Mouse (Mus musculus) ES-E14 (cell line): ENCODE results near the gene Lig1. TPM values are rescaled to one million over a fixed set of nuclear protein-coding genes. Genes with fewer than 3 reads are reported as not detected.
"Not testable (repeated sequence)": the region's sequence is repeated elsewhere in the genome, so short reads cannot be mapped to it uniquely, and the experiment has no call there.

Experiments
- DNase-seq: peaks from one replicate; pipeline ENCODE4 v3.0.0-alpha.2; 2013; ENCODE audit warnings: low read depth, low spot score
- H3K27ac ChIP-seq: 2 replicates; pipeline ENCODE4 v1.5.1; 2012; ENCODE audit warnings: low read depth, mild to moderate bottlenecking, low read length, moderate library complexity, mixed read lengths; ENCODE audit not compliant: poor library complexity, insufficient read depth, severe bottlenecking
- H3K36me3 ChIP-seq: 2 replicates; pipeline ENCODE4 v1.6.1; 2012; ENCODE audit warnings: mild to moderate bottlenecking, low read length, moderate library complexity, mixed read lengths; ENCODE audit not compliant: control insufficient read depth, poor library complexity, insufficient read depth, severe bottlenecking
- H3K4me1 ChIP-seq, 2 experiments: fragments of 150-350 bp in 1 of 2; sonication (generic) in 1 of 2; 2 replicates each; pipeline ENCODE4 v1.6.1; 2012; ENCODE audit warnings: low read length in 2 of 2, mild to moderate bottlenecking in 1 of 2, mixed read lengths in 1 of 2; ENCODE audit not compliant: control insufficient read depth in 2 of 2, insufficient read depth in 2 of 2, poor library complexity in 1 of 2
- H3K4me3 ChIP-seq, 2 experiments: fragments of 150-350 bp in 1 of 2; sonication (generic) in 1 of 2; 2 replicates each; pipeline ENCODE4 v1.5.1; 2012; ENCODE audit warnings: low read length in 2 of 2, low read depth in 1 of 2, mild to moderate bottlenecking in 1 of 2, mixed read lengths in 1 of 2; ENCODE audit not compliant: insufficient read depth in 1 of 2, poor library complexity in 1 of 2, severe bottlenecking in 1 of 2
- H3K9ac ChIP-seq: 2 replicates; pipeline ENCODE4 v1.6.1; 2012; ENCODE audit warnings: low read depth, mild to moderate bottlenecking, low read length, mixed read lengths; ENCODE audit not compliant: poor library complexity, insufficient read depth, severe bottlenecking
- H3K9me3 ChIP-seq: fragments of 150-350 bp; sonication (generic); 2 replicates; pipeline ENCODE4 v1.6.1; 2012; ENCODE audit warnings: low read depth, mild to moderate bottlenecking, low read length; ENCODE audit not compliant: control insufficient read depth, insufficient read depth
- CHD2 ChIP-seq: IDR thresholded peaks from 2 replicates; pipeline ENCODE4 v1.6.1; 2014; ENCODE audit warnings: mild to moderate bottlenecking, low read depth, low read length, inconsistent platforms
- HCFC1 ChIP-seq: IDR thresholded peaks from 2 replicates; pipeline ENCODE4 v1.6.1; 2012; ENCODE audit warnings: low read length, inconsistent platforms, borderline replicate concordance; ENCODE audit not compliant: insufficient read depth
- MAFK ChIP-seq: IDR thresholded peaks from 2 replicates; pipeline ENCODE4 v1.6.1; 2014; ENCODE audit warnings: mild to moderate bottlenecking, low read depth, low read length, inconsistent platforms; ENCODE audit not compliant: insufficient read depth
- ZC3H11A ChIP-seq: IDR thresholded peaks from 2 replicates; pipeline ENCODE4 v1.6.1; 2012; ENCODE audit warnings: low read depth, mild to moderate bottlenecking, inconsistent platforms, low read length, borderline replicate concordance
- ZNF384 ChIP-seq: IDR thresholded peaks from 2 replicates; pipeline ENCODE4 v1.6.1; 2012; ENCODE audit warnings: low read depth, low read length, inconsistent platforms
- in situ Hi-C, 2 experiments: fragments of 600-800 bp; cut with MboI; formaldehyde crosslinking; loops; one replicate each; pipeline ENCODE4 v1.15.1; 2025; ENCODE audit warnings: low sequenced_read_pairs in 2 of 2, inconsistent platforms in 1 of 2; ENCODE audit not compliant: unreplicated experiment in 2 of 2
- total RNA-seq: library from RNA; depleted of rRNA; stranded (reverse); fragments of 300-350 nt; gene quantifications from 2 replicates; pipeline ENCODE4 v1.2.3, GENCODE M21; 2012

Gene Lig1
- total RNA-seq, 1 experiment, result 88.5 TPM

DNA sequence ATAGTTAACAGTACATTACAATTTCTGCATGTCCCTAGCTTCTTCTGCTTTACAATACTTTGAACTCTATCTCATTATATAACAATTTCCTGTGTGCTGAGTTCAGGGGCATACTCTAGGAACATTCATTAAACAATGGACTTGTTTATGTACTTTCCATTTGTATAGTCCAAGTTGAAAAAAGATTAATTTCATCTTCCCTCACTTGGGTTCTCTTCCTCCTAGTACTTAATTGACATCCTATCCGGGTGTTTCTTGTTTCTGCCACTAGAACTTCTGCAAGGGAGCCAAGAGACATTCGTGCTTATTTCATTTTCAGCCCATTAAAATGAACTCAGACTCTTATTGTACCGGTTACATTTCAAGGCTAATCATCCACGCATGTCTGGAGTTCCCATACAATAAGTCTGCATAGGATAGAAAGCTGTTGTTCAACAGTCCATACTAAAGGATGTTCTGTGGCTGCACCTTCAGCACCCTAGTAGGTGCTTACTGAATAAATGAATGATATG is 8.3 kb upstream of the Lig1 start:
- in situ Hi-C loops, result no loop called here
- Histone ChIP-seq H3K9me3 (no peaks in the 10 kb centered on the region), H3K4me3 (no peak overlapping the region), H3K36me3 (no peaks in the 10 kb centered on the region), H3K4me1 (no peaks in the 10 kb centered on the region), H3K9ac (no peak overlapping the region), H3K27ac (no peak overlapping the region)
- TF ChIP-seq CHD2 (no peak), ZC3H11A (no peak), HCFC1 (no peak), ZNF384 (no peak), MAFK (no peak)
- no peak for DNase-seq

DNA sequence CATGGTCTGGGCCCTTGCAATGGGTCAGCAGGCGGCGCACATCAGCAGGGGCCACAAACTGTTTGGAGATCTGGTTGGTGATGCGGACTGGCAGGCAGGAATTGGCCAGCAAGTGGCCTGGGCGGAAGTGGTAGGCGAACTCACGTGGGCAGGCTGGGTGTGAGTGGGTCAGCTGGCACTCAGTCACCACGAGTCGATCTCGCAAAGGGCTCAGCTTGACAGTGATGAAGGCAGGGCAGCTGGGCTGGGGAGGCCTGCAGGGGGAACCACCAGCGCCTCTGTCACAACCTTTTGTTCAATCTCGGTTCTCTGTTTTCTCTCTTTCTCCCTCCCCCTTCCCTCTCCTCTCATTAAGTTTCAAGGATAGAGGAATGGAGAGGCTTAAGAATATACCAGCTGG is 7.7 kb upstream of the Lig1 start:
- H3K9me3 ChIP-seq, result no peaks in the 10 kb centered on the region
- no peaks in the 10 kb centered on the region for H3K36me3 ChIP-seq
- no peak overlapping the region for H3K27ac ChIP-seq
- no peak for DNase-seq
- no peaks in the 10 kb centered on the region for H3K4me1 ChIP-seq
- 0 out of 2 replicates have a peak overlapping the region, but pooled peaks have one; percentile 20 for H3K9ac ChIP-seq
- H3K4me3 ChIP-seq, result peak overlapping the region in 1 of 2 experiments; percentile 42; a peak in 2 of 4 replicates
- TF ChIP-seq MAFK (no peak), CHD2 (no peak), ZC3H11A (no peak), ZNF384 (no peak), HCFC1 (no peak)
- in situ Hi-C loops, result no loop called here

DNA sequence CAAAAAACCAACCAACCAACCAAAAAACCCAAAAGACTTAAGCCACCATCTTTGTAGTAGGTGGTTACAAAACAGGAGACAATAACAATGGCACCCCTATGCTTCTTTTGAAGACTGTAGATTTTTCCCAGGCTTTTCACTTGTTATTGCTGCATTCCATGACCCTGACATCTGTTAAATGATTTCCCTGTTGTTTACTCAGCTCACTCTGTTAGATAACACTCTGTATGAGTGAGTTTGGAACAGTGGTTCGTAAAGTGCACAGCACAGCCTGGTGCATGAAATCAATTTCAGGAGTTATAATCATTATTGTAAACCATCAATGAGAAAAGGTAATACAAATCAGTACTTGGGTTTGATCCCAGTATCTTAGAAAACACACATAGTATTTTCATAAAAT is 5.4 kb upstream of the Lig1 start:
- Histone ChIP-seq H3K27ac (no peak overlapping the region), H3K9ac (no peak overlapping the region), H3K4me1 (no peaks in the 10 kb centered on the region), H3K36me3 (no peaks in the 10 kb centered on the region), H3K9me3 (no peaks in the 10 kb centered on the region), H3K4me3 (no peak overlapping the region)
- no peak for DNase-seq
- in situ Hi-C loops, result no loop called here
- TF ChIP-seq HCFC1 (no peak), CHD2 (no peak), ZNF384 (no peak), MAFK (no peak)

DNA sequence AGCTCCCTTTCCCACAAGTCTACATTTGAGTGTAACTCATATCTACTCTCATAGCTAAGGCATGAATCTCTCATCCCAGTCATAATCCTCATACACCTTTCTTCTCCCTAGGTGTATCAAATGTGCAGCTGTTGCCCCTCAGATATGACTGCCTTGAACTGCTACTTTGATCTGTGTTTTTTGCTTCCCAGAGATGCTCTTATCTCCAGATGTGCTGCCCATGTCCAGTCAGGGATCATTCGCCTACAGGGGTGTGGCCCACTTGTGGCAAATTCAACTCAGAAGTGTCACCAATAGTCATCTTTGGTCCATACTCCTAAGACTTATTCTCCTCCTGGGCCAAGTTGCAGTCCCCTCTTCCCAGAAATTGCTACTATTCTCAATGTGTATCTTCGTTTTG is 750 bp downstream of the Lig1 start:
- peaks cover 9% of the 10 kb centered on the region for H3K36me3 ChIP-seq
- in situ Hi-C loops, result no loop called here
- H3K9me3 ChIP-seq, result no peaks in the 10 kb centered on the region
- DNase-seq, result no peak
- no peaks in the 10 kb centered on the region for H3K4me1 ChIP-seq
- peak overlapping the region; percentile 91 to 93 for H3K4me3 ChIP-seq
- H3K9ac ChIP-seq, result peak overlapping the region; percentile 98
- H3K27ac ChIP-seq, result no peak overlapping the region
- TF ChIP-seq MAFK (no peak), ZNF384 (no peak), ZC3H11A (no peak), CHD2 (no peak), HCFC1 (no peak)

DNA sequence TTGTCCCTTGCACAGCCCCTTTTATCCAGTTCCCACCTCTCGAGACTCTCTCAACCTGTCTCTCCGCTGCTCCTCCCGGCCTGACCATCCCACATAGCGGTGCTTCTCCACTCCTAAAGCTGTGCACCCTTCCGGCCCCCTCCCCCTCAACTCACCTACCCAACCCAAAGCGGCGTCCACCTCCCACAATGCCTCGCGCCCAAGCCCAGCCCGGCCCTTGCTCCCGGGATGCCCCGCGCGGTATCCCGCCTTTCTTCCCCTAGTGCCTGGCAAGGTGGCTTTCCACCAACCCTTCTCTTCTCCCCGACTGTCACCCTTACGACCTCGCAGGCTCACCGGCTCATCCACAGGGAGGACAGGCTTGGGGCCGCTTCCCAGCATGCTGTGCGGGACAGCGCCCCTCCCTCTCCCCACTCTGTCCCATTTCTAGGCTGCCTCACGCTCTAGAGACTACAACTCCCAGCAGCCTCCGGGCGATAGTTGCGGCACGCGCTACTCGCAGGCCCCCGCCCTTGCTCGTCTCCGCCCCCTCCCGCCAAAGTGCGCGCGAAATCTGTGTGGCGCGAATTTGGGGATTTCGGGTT is 1.3 kb downstream of the Lig1 start, which contains the start of gene Zswim9:
Zswim9 (minus strand) TSS at position 414 of the 584 bp plus-strand sequence.
- DNase-seq, result peak; percentile 90
- peak within 1 kb of the TSS; percentile 98 for H3K9ac ChIP-seq
- H3K4me1 ChIP-seq, result no peaks in the 10 kb centered on the region
- peaks cover 11% of the 10 kb centered on the region for H3K36me3 ChIP-seq
- H3K27ac ChIP-seq, result peak within 1 kb of the TSS; percentile 83
- in situ Hi-C loops, result no loop called here
- TF ChIP-seq CHD2, result no peak
- TF ChIP-seq HCFC1, result peak; percentile 92
- TF ChIP-seq MAFK, result no peak
- H3K9me3 ChIP-seq, result no peaks in the 10 kb centered on the region
- peak within 1 kb of the TSS; percentile 91 to 93 for H3K4me3 ChIP-seq

DNA sequence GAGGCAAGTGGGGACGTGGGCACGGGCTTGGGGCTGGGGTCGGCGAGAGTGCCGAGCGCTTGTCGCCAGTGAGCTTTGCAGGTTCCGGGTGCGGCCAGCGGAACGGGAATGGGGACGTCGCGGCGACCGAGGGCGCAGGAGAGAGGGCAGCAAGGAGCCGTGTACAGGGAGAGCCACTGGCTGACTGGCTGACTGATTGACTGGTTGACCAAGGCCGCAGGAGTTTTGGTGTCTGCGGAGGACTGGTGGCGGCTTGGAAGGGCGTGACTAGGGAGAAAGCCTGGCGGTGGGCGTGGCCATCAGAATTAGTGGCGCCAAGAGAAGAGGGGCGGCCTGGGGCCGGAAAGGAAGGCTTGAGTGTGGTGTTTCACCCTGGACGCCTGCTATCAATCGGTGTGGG is 1.9 kb downstream of the Lig1 start:
- H3K36me3 ChIP-seq, result peaks cover 11% of the 10 kb centered on the region
- DNase-seq, H3K4me1 ChIP-seq, H3K9me3 ChIP-seq, in situ Hi-C loops: not testable (repeated sequence)
- H3K4me3 ChIP-seq, result peak overlapping the region; percentile 91 to 93
- peak overlapping the region; percentile 83 for H3K9ac ChIP-seq
- H3K27ac ChIP-seq, result peak overlapping the region; percentile 45; the same call in 1 of the 2 replicates
